Mouse (Mus musculus) lung, embryonic 14.5 days (tissue): ENCODE data around the gene Pdgfb. TPM values are rescaled to one million over a fixed set of nuclear protein-coding genes. Genes with fewer than 3 reads are reported as not detected.
A peak's percentile ranks its signal among the peaks of the same experiment; 100 is the strongest.

Source experiments
- ATAC-seq: fragments of 200-750 bp; cut with Nextera tagmentation; 2 replicates; pipeline ENCODE4 v1.8.0; 2017; ENCODE audit warnings: mild to moderate bottlenecking, moderate TSS enrichment, moderate library complexity; ENCODE audit not compliant: insufficient read depth
- DNase-seq: peaks from one replicate; pipeline ENCODE4 v3.0.0-alpha.2; 2015
- H3K27ac ChIP-seq: fragments of 300-500 bp; sonication (generic); 2 replicates; pipeline ENCODE4 v1.5.1; 2014; ENCODE audit warnings: low read depth, mild to moderate bottlenecking, moderate library complexity
- H3K27me3 ChIP-seq: fragments of 300-500 bp; sonication (generic); 2 replicates; pipeline ENCODE4 v1.6.1; 2014; ENCODE audit warnings: low read length, control low read depth; ENCODE audit not compliant: insufficient read depth
- H3K36me3 ChIP-seq: fragments of 300-500 bp; sonication (generic); 2 replicates; pipeline ENCODE4 v1.6.1; 2014; ENCODE audit warnings: control low read depth; ENCODE audit not compliant: insufficient read depth
- H3K4me1 ChIP-seq: fragments of 300-500 bp; sonication (generic); 2 replicates; pipeline ENCODE4 v1.6.1; 2014; ENCODE audit warnings: antibody characterized with exemption, control low read depth; ENCODE audit not compliant: insufficient read depth
- H3K4me2 ChIP-seq: fragments of 300-500 bp; sonication (generic); 2 replicates; pipeline ENCODE4 v1.6.1; 2014; ENCODE audit warnings: mild to moderate bottlenecking
- H3K4me3 ChIP-seq: fragments of 300-500 bp; sonication (generic); 2 replicates; pipeline ENCODE4 v1.5.1; 2014; ENCODE audit warnings: low read depth, low read length
- H3K9ac ChIP-seq: fragments of 300-500 bp; sonication (generic); 2 replicates; pipeline ENCODE4 v1.6.1; 2014
- H3K9me3 ChIP-seq: fragments of 300-500 bp; sonication (generic); 2 replicates; pipeline ENCODE4 v1.6.1; 2016; ENCODE audit warnings: low read depth, low read length, control low read depth
- CTCF ChIP-seq: IDR thresholded peaks from 2 replicates; pipeline ENCODE4 v1.5.1; 2016; ENCODE audit warnings: antibody characterized with exemption, low read depth
- WGBS: fragments of 180-500 bp; shearing (Covaris S2); extraction: QIAGEN DNeasy Blood & Tissue Kit; methylation state at CpG from one replicate; pipeline ENCODE4 v1.1.7; 2014; 5-methylcytosine and 5-hydroxymethylcytosine counted together
- polyA plus RNA-seq: library from polyadenylated mRNA; unstranded; fragments of >200 nt; fragmentation: Nextera tagmentation; extraction: Ambion mirVana; gene quantifications from 2 replicates; pipeline ENCODE4 v1.2.1, GENCODE M21; 2014

Gene Pdgfb
- polyA plus RNA-seq, 1 experiment from 2014 or later: 13.0 TPM

DNA sequence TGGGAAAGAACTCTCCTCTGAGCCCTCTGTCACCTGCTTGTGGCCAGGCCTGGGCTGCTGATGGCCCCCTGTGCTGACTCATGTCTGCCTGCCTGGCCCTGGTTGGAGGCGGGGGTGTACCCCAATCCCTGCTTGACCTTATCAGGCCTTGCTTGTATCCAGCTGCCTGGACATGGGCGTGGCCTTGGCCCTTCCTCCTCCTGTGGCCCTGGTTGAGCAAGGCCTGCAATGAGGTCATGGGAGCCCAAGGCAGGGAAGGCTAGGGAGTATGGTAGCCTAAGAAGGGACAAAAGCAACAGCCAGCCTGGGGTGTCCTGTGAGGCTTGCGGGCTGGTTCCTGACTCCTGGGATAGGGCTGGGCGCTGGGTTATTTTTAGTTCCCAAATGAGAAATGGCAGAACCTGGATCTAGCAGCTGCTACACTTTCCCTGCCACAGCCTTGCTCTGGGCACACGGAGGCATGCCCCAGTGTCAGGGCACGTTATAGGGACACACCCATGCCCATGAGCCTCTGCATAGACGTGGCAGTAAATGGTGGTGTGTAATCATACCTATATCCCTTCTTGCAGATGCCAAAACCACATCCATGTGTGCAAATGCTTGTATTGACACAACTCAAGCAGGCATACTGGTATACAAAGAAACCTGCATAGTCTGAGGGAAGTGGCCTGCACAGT is 39.4 kb upstream of the Pdgfb start:
- Histone ChIP-seq H3K27me3 (no peaks in the 10 kb centered on the region), H3K36me3 (no peaks in the 10 kb centered on the region), H3K4me2 (no peak overlapping the region), H3K4me3 (no peak overlapping the region), H3K27ac (no peak overlapping the region), H3K9me3 (no peaks in the 10 kb centered on the region), H3K4me1 (0 out of 2 replicates have a peak, but pooled peaks cover 2% of the 10 kb centered on the region), H3K9ac (no peak overlapping the region)
- TF ChIP-seq CTCF: no peak
- 73% methylated on average over 7 of the region's 7 CpGs for WGBS
- DNase-seq (no peak), ATAC-seq (no peak)

DNA sequence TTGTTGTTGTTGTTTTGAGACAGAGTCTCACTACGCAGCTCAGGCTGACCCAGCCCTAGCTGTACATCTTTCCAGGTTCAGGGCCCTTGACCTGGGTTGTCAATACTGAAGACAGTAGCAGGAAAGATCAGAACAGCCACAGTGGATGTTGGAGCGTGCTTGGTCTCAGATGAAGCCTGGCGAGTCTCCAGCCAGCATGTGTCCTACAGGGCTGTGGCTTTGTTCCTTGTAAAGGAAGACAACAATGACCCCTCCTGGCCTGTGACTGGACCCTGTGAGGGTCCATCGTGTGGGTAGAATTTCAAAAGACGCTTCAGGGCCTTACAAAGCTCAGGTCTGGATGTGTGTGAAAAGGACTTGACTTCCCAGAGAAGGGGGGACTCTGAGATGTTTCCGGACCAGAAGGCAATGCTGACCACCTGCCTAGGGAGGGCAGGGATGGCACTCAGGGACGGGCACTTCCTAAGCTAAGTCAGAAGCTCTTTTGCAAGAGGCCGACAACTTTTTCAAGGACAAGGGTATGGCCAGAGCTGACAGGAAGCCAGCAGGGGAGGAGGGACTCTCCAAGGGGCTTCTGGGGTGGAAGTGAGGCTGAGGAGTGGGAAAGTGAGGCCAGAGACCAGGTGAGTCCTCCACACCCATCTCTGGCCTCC is 38.7 kb upstream of the Pdgfb start:
- Histone ChIP-seq H3K4me2 (no peak overlapping the region), H3K27me3 (no peaks in the 10 kb centered on the region), H3K9me3 (no peaks in the 10 kb centered on the region), H3K36me3 (no peaks in the 10 kb centered on the region), H3K9ac (no peak overlapping the region), H3K4me1 (0 out of 2 replicates have a peak, but pooled peaks cover 2% of the 10 kb centered on the region), H3K27ac (no peak overlapping the region), H3K4me3 (no peak overlapping the region)
- ATAC-seq (no peak), DNase-seq (peak; percentile 60)
- TF ChIP-seq CTCF: no peak; the same call in 1 of the 2 replicates
- 71% methylated on average over 8 of the region's 8 CpGs for WGBS

DNA sequence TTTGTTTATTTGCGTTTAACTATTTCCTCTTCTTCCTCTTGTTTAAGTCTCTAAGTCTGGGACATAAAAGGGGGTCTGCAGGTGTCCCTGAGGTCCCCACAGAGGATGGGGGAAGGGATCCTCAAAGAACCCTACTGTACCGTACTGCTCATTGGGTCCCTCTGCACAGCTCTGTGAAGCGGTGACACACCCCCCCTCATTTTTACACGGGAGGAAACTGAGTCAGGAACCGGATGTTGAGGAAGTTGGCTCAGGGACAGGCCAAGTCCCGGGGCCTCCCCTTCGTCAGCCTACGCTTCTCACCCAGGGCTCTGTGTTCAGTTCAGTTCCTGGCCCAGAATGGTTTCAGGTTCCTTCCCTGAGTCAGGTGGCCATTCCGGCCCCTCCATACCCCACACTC is 37.0 kb upstream of the Pdgfb start:
- TF ChIP-seq CTCF: no peak
- H3K4me2 ChIP-seq: no peak overlapping the region
- peak; percentile 42 for DNase-seq
- no peak overlapping the region for H3K4me3 ChIP-seq
- no peak overlapping the region for H3K9ac ChIP-seq
- H3K9me3 ChIP-seq: no peaks in the 10 kb centered on the region
- 0 out of 2 replicates have a peak, but pooled peaks cover 2% of the 10 kb centered on the region for H3K4me1 ChIP-seq
- 73% methylated on average over 9 of the region's 9 CpGs for WGBS
- no peaks in the 10 kb centered on the region for H3K27me3 ChIP-seq
- no peaks in the 10 kb centered on the region for H3K36me3 ChIP-seq
- no peak for ATAC-seq
- H3K27ac ChIP-seq: peak overlapping the region; percentile 58; the same call in 1 of the 2 replicates

DNA sequence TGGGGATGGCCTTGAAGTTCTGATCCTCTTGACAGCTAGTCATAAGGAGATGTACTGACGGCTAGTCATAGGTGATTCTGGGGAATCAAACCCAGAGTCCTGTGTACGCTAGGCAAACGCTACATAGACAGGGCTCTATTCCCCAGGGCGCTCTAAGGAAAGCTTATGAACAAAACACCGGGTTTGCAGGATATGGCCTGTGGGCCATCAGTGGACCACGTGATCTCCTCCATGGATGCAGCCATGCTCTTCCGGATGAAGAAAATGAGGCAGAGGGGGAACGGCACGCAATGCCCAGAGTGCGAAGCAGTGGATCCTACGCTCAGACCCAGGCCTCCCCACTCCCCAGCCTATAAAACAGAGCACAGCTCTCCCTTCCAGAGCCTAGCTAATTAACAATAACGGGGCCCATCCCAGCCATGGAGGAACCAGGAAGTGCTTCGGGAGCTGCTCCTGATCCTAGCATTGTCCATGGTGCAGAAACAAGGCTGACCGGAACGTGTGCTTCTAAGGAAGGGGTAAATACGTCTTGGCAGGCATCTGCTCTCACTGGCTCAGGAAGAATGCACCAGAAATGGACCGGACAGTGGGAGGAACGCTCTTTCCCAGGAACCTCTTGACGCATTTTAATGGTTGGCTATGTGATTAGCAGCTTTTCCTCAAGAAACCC is 36.5 kb upstream of the Pdgfb start:
- H3K4me2 ChIP-seq: no peak overlapping the region
- H3K4me1 ChIP-seq: 0 out of 2 replicates have a peak, but pooled peaks cover 2% of the 10 kb centered on the region
- ATAC-seq: peak; percentile 25; the same call in 1 of the 2 replicates
- no peaks in the 10 kb centered on the region for H3K27me3 ChIP-seq
- DNase-seq: peak; percentile 62
- no peak overlapping the region for H3K4me3 ChIP-seq
- no peak for TF ChIP-seq CTCF
- no peaks in the 10 kb centered on the region for H3K36me3 ChIP-seq
- 70% methylated on average over 19 of the region's 19 CpGs for WGBS
- H3K27ac ChIP-seq: peak overlapping the region; percentile 58; the same call in 1 of the 2 replicates
- H3K9ac ChIP-seq: no peak overlapping the region
- H3K9me3 ChIP-seq: no peaks in the 10 kb centered on the region

DNA sequence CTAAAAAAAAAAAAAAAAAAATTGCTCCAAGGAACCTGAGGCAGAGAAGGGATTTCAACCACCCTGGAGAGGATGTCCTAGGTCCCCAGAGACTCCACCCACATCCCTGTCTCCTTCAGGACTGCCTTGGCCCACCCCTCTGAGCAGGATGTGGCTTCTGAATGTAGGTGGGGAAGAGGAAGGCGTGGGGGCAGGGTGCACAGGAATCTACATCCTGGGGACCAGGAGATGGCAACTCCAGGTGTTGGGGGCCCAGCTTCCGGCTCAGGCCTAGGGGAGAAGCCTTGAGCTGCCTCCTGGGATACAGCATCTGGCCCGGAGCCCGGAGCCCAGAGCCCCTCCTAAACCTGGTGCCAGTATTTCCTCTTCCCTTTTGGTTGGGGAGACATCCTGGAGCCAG is 35.3 kb upstream of the Pdgfb start:
- WGBS: 45% methylated on average over 4 of the region's 4 CpGs

DNA sequence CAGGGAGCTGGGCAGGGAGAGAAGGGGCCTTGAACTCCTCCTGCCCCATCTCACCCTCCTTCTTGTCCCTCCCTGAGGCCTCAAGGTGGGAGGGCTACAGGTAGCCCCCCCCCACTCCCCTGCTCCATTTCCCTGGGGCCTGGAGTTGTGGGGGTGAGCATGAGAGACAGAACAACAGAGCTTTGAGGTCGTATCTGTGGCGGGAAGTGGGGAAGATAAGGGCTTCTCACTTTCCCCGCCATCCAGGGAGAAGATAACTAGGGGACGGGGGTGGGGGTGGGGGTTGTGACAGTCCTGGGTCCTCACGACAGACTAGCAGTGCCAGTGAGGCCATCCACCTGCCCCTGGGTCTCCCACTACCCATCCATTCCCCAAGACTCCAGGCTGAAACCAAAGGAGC is 33.2 kb upstream of the Pdgfb start:
- TF ChIP-seq CTCF: no peak
- Histone ChIP-seq H3K9me3 (peaks cover 3% of the 10 kb centered on the region; the same call in 1 of the 2 replicates), H3K27ac (no peak overlapping the region), H3K36me3 (no peaks in the 10 kb centered on the region), H3K4me3 (no peak overlapping the region), H3K4me1 (no peaks in the 10 kb centered on the region), H3K4me2 (no peak overlapping the region), H3K27me3 (no peaks in the 10 kb centered on the region), H3K9ac (no peak overlapping the region)
- DNase-seq (no peak), ATAC-seq (no peak)
- WGBS: 13% methylated on average over 5 of the region's 5 CpGs

More for the DNA sequence above, 35.3 kb upstream of the Pdgfb start:
- Histone ChIP-seq H3K27ac (peak overlapping the region; percentile 15; the same call in 1 of the 2 replicates), H3K9me3 (peaks cover 3% of the 10 kb centered on the region; the same call in 1 of the 2 replicates), H3K36me3 (no peaks in the 10 kb centered on the region), H3K9ac (no peak overlapping the region), H3K27me3 (no peaks in the 10 kb centered on the region), H3K4me2 (no peak overlapping the region), H3K4me1 (0 out of 2 replicates have a peak, but pooled peaks cover 2% of the 10 kb centered on the region), H3K4me3 (no peak overlapping the region)
- ATAC-seq (peak; percentile 46; the same call in 1 of the 2 replicates), DNase-seq (peak; percentile 60)
- TF ChIP-seq CTCF: no peak

DNA sequence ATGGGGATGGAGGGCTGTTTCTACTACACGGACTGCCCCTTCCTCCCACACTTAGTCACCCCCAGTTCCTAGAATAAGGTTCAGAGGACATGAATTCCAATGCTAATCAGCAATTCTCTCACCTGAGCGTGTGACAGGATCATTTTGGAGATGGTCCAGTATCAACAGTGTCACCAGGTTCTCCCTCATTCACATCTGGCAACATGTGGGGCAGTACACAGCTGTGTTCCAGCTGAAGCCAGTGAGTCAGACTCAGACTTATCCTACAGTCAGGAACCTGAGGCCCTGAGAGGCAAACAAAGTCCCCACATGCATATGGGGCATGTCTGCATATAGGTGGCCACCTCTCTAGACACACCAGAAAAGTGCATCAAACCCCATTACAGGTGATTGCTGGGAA is 32.5 kb upstream of the Pdgfb start:
- H3K4me3 ChIP-seq: no peak overlapping the region
- no peaks in the 10 kb centered on the region for H3K4me1 ChIP-seq
- H3K27me3 ChIP-seq: no peaks in the 10 kb centered on the region
- WGBS: 77% methylated on average over 2 of the region's 2 CpGs
- DNase-seq (no peak), ATAC-seq (no peak)
- peaks cover 3% of the 10 kb centered on the region; the same call in 1 of the 2 replicates for H3K9me3 ChIP-seq
- H3K9ac ChIP-seq: no peak overlapping the region
- no peak overlapping the region for H3K4me2 ChIP-seq
- no peaks in the 10 kb centered on the region for H3K36me3 ChIP-seq
- no peak for TF ChIP-seq CTCF
- no peak overlapping the region for H3K27ac ChIP-seq
